Mouse (Mus musculus) lung, adult 2 months (tissue): ENCODE data around the gene Ngp.

Experiments used
- CTCF ChIP-seq: fragments of 200-500 bp; IDR thresholded peaks from 2 replicates; pipeline ENCODE4 v1.5.1; 2011; ENCODE audit warnings: mild to moderate bottlenecking, low read length, control low read depth; ENCODE audit not compliant: insufficient read depth
- POLR2A ChIP-seq: fragments of 200-500 bp; IDR thresholded peaks from 2 replicates; pipeline ENCODE4 v1.6.1; 2011; ENCODE audit warnings: low read depth, mild to moderate bottlenecking, control low read depth, low read length, borderline replicate concordance; ENCODE audit errors: extremely low read depth

DNA sequence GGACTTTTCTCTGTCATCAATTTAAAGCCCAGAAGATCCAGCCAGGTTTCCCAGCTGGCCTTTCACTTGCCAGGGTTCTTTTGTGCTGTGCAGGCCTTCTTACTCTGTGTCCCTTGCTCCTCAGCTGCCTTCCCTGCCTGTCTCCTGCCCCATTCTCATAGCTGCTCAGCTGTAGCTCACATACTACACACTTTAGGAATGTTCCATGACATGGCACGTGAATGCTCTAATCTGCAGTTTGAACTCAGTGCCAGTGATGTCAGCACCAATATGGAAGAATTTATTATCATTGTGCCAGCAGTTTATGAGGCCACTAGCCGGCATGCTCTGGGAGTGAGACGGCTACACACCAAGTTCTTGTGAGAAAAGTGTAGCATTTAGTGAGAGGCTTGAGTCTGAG lies 49.7 kb upstream of the Ngp start:
- TF ChIP-seq CTCF (no peak), POLR2A (no peak)
